Mouse (Mus musculus): ENCODE measurements around the gene Dnajb1. TPM values are rescaled to one million over a fixed set of nuclear protein-coding genes. Genes with fewer than 3 reads are reported as not detected.
A peak's percentile ranks its signal among the peaks of the same experiment; 100 is the strongest.
"Not testable (repeated sequence)": the region's sequence is repeated elsewhere in the genome, so short reads cannot be mapped to it uniquely, and the experiment has no call there.

Gene Dnajb1
- polyA plus RNA-seq, 1 experiment from 2014 or later = 75.9 TPM

DNA sequence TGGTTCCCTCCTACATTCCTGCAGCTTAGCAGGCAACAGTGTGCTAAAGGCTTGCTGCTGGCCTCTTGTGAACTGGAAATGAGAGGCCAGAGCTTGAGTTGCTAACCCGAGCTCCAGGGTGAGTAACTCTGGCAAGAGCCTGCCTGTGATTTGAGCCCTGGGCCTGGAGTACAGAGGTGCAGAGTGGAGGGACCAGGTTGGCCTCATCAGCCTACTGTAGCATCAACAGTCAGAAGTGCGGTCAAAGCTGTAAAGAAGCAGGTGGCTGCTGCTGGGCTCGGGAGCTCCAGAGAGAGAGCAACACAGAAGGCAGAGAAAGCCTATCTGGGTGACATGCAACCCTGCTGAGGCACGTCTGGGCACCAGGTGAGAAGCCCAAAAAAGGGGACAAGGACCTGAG is 38.8 kb upstream of the Dnajb1 start:
- Histone ChIP-seq H3K4me1 (replicated peaks; ENCODE audit: control insufficient read depth, insufficient read depth, low read length) (peaks cover 11% of the 10 kb centered on the region), H3K9me3 (ENCODE audit: control insufficient read depth, low read length) (no peaks in the 10 kb centered on the region), H3K9ac (ENCODE audit: low read depth, low read length) (no peak overlapping the region), H3K27ac (ENCODE audit: low read depth, low read length) (no peak overlapping the region), H3K27me3 (replicated peaks; ENCODE audit: control insufficient read depth, insufficient read depth, low read length) (no peaks in the 10 kb centered on the region), H3K4me3 (ENCODE audit: low read depth, low read length) (no peak overlapping the region), H3K36me3 (ENCODE audit: control insufficient read depth, insufficient read depth, low read length) (peaks cover 19% of the 10 kb centered on the region), H3K4me2 (no peak overlapping the region)
- 79% methylated on average over 4 of the region's 4 CpGs for WGBS
- no peak for ATAC-seq (replicated peaks; ENCODE audit: low FRiP score)
- DNase-seq (ENCODE audit: low spot score) = no peak

- Histone ChIP-seq H3K9ac (ENCODE audit: low read depth, low read length) (no peak overlapping the region), H3K27me3 (replicated peaks; ENCODE audit: control insufficient read depth, insufficient read depth, low read length) (no peaks in the 10 kb centered on the region), H3K4me3 (ENCODE audit: low read depth, low read length) (no peak overlapping the region), H3K27ac (ENCODE audit: low read depth, low read length) (no peak overlapping the region), H3K36me3 (ENCODE audit: control insufficient read depth, insufficient read depth, low read length) (peaks cover 19% of the 10 kb centered on the region), H3K9me3 (ENCODE audit: control insufficient read depth, low read length) (no peaks in the 10 kb centered on the region), H3K4me2 (no peak overlapping the region), H3K4me1 (replicated peaks; ENCODE audit: control insufficient read depth, insufficient read depth, low read length) (peaks cover 11% of the 10 kb centered on the region)
- ATAC-seq (replicated peaks; ENCODE audit: low FRiP score) (no peak), DNase-seq (ENCODE audit: low spot score) (no peak)
- WGBS = 82% methylated on average over 15 of the region's 15 CpGs
Observed at GRCm38 (mm10) chr8:83570272-83571000, 37.6 kb upstream of the Dnajb1 start.

- H3K4me2 ChIP-seq; H3K9me3 ChIP-seq (ENCODE audit: control insufficient read depth, low read length); H3K27ac ChIP-seq (ENCODE audit: low read depth, low read length); H3K9ac ChIP-seq (ENCODE audit: low read depth, low read length); H3K27me3 ChIP-seq (replicated peaks; ENCODE audit: control insufficient read depth, insufficient read depth, low read length); H3K4me3 ChIP-seq (ENCODE audit: low read depth, low read length); ATAC-seq (replicated peaks; ENCODE audit: low FRiP score); DNase-seq (ENCODE audit: low spot score): not testable (repeated sequence)
- Histone ChIP-seq H3K36me3 (ENCODE audit: control insufficient read depth, insufficient read depth, low read length) (peaks cover 19% of the 10 kb centered on the region), H3K4me1 (replicated peaks; ENCODE audit: control insufficient read depth, insufficient read depth, low read length) (peaks cover 16% of the 10 kb centered on the region)
- WGBS = 86% methylated on average over 6 of the region's 7 CpGs
Observed at GRCm38 (mm10) chr8:83571001-83571340, 37.0 kb upstream of the Dnajb1 start.

DNA sequence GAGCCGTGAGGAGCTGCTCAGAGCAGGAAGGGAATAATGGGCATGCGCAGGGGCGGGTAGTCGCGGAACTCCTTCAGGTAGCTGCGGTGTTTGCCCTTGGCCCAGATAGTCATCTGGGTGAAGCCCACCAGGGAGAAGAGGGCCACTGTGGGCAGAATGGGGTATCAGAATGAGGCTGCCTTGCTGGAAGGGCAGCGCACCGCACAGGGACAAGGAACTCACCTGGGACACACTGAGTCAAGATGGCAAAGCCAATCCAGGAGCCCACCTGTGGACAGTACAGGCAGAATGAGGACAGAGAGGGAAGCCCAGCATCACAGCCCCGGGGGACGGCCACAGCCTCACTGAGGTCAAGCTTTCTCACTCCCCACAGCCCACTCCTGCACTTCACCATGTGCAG is 36.2 kb upstream of the Dnajb1 start:
- DNase-seq (ENCODE audit: low spot score) = peak; percentile 24
- Histone ChIP-seq H3K9me3 (ENCODE audit: control insufficient read depth, low read length) (no peaks in the 10 kb centered on the region), H3K36me3 (ENCODE audit: control insufficient read depth, insufficient read depth, low read length) (peaks cover 19% of the 10 kb centered on the region), H3K9ac (ENCODE audit: low read depth, low read length) (no peak overlapping the region), H3K27me3 (replicated peaks; ENCODE audit: control insufficient read depth, insufficient read depth, low read length) (no peaks in the 10 kb centered on the region), H3K4me3 (ENCODE audit: low read depth, low read length) (no peak overlapping the region), H3K4me1 (replicated peaks; ENCODE audit: control insufficient read depth, insufficient read depth, low read length) (peaks cover 24% of the 10 kb centered on the region), H3K4me2 (no peak overlapping the region), H3K27ac (ENCODE audit: low read depth, low read length) (no peak overlapping the region)
- no peak for ATAC-seq (replicated peaks; ENCODE audit: low FRiP score)
- 94% methylated on average over 10 of the region's 10 CpGs for WGBS

DNA sequence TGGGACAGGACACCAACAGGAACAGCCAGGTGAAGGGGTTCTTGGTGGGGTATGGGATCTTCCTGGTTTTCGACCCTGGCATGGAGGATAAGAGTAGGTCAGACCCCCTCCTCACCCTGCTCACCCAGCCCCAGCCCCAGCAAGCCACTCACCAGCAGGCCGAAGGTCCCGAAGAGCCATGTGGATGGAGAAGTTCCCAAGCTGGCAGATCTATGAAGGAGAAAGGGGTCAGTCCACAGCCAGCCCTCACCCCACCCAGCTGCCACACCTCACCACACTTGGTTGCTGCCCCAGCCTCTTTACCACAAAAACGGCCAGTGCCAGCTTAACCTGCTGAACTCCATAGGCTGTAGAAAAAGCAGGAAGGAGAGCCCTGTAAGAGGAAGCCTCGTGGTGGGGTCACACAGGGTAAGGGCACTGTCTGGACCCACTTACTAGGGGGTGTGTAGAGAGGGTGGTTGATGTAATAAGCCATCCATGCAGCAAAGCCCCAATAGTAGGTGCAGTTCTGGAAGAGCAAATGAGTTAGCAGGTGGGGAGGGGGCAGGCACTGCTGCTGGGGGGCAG is 35.7 kb upstream of the Dnajb1 start:
- Histone ChIP-seq H3K9me3 (ENCODE audit: control insufficient read depth, low read length) (no peaks in the 10 kb centered on the region), H3K4me2 (no peak overlapping the region), H3K36me3 (ENCODE audit: control insufficient read depth, insufficient read depth, low read length) (peaks cover 19% of the 10 kb centered on the region), H3K9ac (ENCODE audit: low read depth, low read length) (no peak overlapping the region), H3K4me1 (replicated peaks; ENCODE audit: control insufficient read depth, insufficient read depth, low read length) (peaks cover 28% of the 10 kb centered on the region), H3K27me3 (replicated peaks; ENCODE audit: control insufficient read depth, insufficient read depth, low read length) (no peaks in the 10 kb centered on the region), H3K4me3 (ENCODE audit: low read depth, low read length) (no peak overlapping the region), H3K27ac (ENCODE audit: low read depth, low read length) (no peak overlapping the region)
- ATAC-seq (replicated peaks; ENCODE audit: low FRiP score) (no peak), DNase-seq (ENCODE audit: low spot score) (peak; percentile 19)
- WGBS = 83% methylated on average over 5 of the region's 5 CpGs

DNA sequence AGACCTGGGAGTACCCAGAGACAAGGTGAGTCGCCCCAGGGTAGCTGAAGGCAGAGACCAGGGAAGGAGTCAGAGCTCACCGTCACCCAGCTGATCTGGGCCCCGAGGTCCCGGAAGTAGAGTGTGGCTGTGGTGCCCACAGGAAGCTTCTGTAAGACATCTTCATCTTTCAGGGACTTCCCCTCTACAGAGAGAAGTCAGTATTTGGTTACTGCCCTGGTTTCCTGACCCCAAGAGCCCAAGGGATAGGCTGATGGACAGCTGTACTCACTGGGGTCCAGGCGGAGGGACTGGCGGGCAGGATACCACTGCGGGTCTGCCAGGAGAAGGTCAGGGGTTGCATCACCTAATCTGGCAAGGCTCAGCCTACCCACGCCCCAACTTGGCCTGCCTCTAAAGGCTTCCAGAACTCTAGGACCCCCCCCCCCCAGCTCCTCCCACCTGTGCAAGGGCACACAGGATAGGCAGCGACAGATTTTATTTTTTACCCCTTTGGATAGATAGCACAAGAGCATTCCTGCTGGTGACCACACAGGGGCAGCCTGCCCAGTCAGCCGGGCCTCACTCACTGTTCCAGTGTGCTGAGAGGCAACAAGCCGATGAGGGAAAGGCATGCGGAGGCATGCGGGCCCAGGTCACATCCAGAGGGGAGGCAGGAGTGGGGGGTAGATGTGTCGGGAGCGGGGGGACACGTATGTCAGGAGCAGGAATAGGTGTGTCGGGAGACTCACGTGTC is 34.7 kb upstream of the Dnajb1 start:
- WGBS = 70% methylated on average over 18 of the region's 18 CpGs
- no peak overlapping the region for H3K9ac ChIP-seq (ENCODE audit: low read depth, low read length)
- no peaks in the 10 kb centered on the region for H3K9me3 ChIP-seq (ENCODE audit: control insufficient read depth, low read length)
- H3K4me2 ChIP-seq = no peak overlapping the region
- no peaks in the 10 kb centered on the region for H3K27me3 ChIP-seq (replicated peaks; ENCODE audit: control insufficient read depth, insufficient read depth, low read length)
- 0 out of 2 replicates have a peak overlapping the region, but pooled peaks have one; percentile 8 for H3K27ac ChIP-seq (ENCODE audit: low read depth, low read length)
- peaks cover 19% of the 10 kb centered on the region for H3K36me3 ChIP-seq (ENCODE audit: control insufficient read depth, insufficient read depth, low read length)
- no peak overlapping the region for H3K4me3 ChIP-seq (ENCODE audit: low read depth, low read length)
- 0 out of 2 replicates have a peak, but pooled peaks have one; percentile 10 for ATAC-seq (replicated peaks; ENCODE audit: low FRiP score)
- DNase-seq (ENCODE audit: low spot score) = peak; percentile 35
- peaks cover 25% of the 10 kb centered on the region for H3K4me1 ChIP-seq (replicated peaks; ENCODE audit: control insufficient read depth, insufficient read depth, low read length)

GRCm38 (mm10) chr8:83574631-83575315 is 33.2 kb upstream of the Dnajb1 start:
- no peaks in the 10 kb centered on the region for H3K27me3 ChIP-seq (replicated peaks; ENCODE audit: control insufficient read depth, insufficient read depth, low read length)
- H3K27ac ChIP-seq (ENCODE audit: low read depth, low read length) = no peak overlapping the region
- DNase-seq (ENCODE audit: low spot score) = no peak
- H3K4me3 ChIP-seq (ENCODE audit: low read depth, low read length) = no peak overlapping the region
- peaks cover 19% of the 10 kb centered on the region for H3K36me3 ChIP-seq (ENCODE audit: control insufficient read depth, insufficient read depth, low read length)
- no peaks in the 10 kb centered on the region for H3K9me3 ChIP-seq (ENCODE audit: control insufficient read depth, low read length)
- 86% methylated on average over 15 of the region's 15 CpGs for WGBS
- peaks cover 30% of the 10 kb centered on the region for H3K4me1 ChIP-seq (replicated peaks; ENCODE audit: control insufficient read depth, insufficient read depth, low read length)
- H3K9ac ChIP-seq (ENCODE audit: low read depth, low read length) = no peak overlapping the region
- ATAC-seq (replicated peaks; ENCODE audit: low FRiP score) = no peak
- no peak overlapping the region for H3K4me2 ChIP-seq

DNA sequence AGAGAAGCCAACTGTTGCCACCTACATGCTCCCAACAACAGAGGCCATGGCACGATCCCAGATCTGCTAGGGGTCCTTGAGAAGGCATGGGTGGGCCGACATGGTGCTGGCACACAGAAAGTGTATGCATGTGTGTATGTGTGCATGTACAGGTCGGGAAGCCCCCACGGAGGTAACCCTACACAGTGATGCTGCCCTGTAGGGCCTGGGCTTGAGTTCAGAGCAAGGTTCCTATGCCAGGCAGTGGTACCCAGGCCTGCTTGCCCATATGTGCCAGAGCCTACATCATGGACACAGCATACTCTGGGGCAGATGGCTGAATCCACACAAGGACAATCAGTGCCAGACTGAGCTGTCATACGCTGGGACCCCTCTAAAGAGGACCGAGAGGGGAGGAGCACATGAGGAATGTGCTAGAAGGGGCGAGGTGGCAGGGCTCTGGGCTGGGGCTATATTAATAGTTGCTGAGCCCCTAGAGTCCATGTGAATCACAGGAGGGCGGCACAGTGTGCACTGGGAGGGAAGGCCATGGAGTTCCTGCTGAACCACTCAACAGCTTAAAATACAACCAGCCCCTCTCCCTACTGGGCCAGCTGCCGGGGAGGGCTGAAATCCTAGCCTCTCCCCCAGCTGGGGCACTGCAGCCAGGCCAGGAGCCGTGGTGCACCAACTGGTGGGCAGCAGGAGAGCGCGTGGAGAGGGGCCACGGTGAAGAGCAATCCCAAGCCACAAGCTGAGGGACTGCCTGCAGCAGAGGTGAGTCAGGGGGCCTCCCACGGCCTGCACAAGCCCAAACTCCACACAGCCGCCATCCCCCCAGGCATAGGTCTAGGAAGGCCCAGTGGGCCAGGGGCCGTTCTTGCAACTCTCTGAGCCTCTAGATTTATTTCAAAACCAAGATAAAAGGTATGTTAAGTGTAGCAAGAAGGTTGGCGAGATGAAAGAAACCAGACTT is 32.2 kb upstream of the Dnajb1 start:
- WGBS = 77% methylated on average over 17 of the region's 17 CpGs
- Histone ChIP-seq H3K27me3 (replicated peaks; ENCODE audit: control insufficient read depth, insufficient read depth, low read length) (no peaks in the 10 kb centered on the region), H3K4me2 (no peak overlapping the region), H3K4me3 (ENCODE audit: low read depth, low read length) (no peak overlapping the region), H3K36me3 (ENCODE audit: control insufficient read depth, insufficient read depth, low read length) (peaks cover 14% of the 10 kb centered on the region; the same call in 1 of the 2 replicates), H3K27ac (ENCODE audit: low read depth, low read length) (no peak overlapping the region), H3K4me1 (replicated peaks; ENCODE audit: control insufficient read depth, insufficient read depth, low read length) (peaks cover 30% of the 10 kb centered on the region), H3K9me3 (ENCODE audit: control insufficient read depth, low read length) (no peaks in the 10 kb centered on the region), H3K9ac (ENCODE audit: low read depth, low read length) (no peak overlapping the region)
- ATAC-seq (replicated peaks; ENCODE audit: low FRiP score) (no peak), DNase-seq (ENCODE audit: low spot score) (peak; percentile 30)
